Mouse (Mus musculus): ENCODE data around the gene Exosc2. TPM values are rescaled to one million over a fixed set of nuclear protein-coding genes. Genes with fewer than 3 reads are reported as not detected.
A peak's percentile ranks its signal among the peaks of the same experiment; 100 is the strongest.
"Not testable (repeated sequence)": the region's sequence is repeated elsewhere in the genome, so short reads cannot be mapped to it uniquely, and the experiment has no call there.

Exosc2 gene
- polyA plus RNA-seq, 1 experiment = 8.3 TPM

DNA sequence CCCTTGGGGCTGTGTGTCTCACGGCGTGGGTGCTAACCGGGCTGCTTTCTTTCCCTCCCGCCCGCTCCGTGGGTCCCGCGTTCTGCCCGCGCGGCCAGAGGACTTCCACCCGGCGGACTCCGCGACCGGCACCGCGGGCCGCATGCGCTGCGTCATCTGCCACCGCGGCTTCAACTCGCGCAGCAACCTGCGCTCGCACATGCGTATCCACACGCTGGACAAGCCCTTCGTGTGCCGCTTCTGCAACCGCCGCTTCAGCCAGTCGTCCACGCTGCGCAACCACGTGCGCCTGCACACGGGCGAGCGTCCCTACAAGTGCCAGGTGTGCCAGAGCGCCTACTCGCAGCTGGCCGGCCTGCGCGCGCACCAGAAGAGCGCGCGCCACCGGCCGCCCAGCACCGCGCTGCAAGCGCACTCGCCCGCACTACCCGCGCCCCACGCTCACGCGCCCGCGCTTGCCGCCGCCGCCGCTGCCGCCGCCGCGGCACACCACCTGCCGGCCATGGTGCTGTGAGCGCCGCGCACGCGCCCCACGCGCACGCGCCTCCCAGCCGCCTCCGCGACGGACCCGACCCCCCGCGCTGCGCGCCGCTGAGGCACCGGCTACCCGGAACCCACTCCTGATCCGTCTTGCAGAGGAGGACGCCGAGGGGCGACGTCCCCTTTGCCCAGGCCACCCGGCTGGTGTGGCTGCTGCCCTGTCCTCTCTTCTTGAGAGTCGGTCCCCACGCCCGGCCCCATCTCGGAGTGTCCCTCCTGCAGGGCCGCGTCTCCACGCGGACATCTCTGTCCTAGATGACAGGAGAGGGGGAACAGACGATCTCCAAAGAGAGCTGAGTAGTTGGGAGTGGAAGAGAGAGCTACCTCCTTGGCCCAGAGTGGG is 16.3 kb upstream of the Exosc2 start:
- H3K27ac ChIP-seq (replicated peaks; ENCODE audit: low read depth, low read length) = no peak overlapping the region
- 0 out of 2 replicates have a peak, but pooled peaks cover 2% of the 10 kb centered on the region for H3K4me1 ChIP-seq (ENCODE audit: control insufficient read depth, insufficient read depth, insufficient read length, low read length)
- H3K4me3 ChIP-seq (ENCODE audit: insufficient read depth, low read depth, low read length) = peak overlapping the region; percentile 24

- Histone ChIP-seq H3K4me1 (ENCODE audit: control insufficient read depth, insufficient read depth, insufficient read length, low read length) (0 out of 2 replicates have a peak, but pooled peaks cover 2% of the 10 kb centered on the region), H3K27ac (replicated peaks; ENCODE audit: low read depth, low read length) (no peak overlapping the region), H3K4me3 (ENCODE audit: insufficient read depth, low read depth, low read length) (no peak overlapping the region)
Observed at GRCm38 (mm10) chr2:31654854-31655559, 15.5 kb upstream of the Exosc2 start.

DNA sequence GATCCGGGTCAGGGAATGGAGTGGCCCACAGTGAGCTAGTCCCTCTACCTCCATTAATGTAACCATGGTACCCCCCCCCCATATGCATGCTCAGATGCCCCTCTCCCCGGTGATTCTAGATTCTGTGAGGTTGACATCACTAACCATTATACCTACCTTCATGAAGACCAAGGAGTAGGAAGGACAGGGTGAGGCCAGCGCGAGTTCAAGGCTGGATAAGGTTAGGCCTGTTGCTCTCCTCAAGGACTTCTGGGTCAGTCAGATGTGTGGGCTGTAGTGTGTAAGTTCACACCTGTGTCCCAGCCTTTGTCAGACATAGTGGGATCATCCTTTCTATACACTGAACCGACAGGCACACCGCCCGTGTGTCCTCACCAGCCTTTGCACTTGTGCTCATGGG is 14.1 kb upstream of the Exosc2 start:
- H3K27ac ChIP-seq (replicated peaks; ENCODE audit: low read depth, low read length) = no peak overlapping the region
- H3K4me1 ChIP-seq (ENCODE audit: control insufficient read depth, insufficient read depth, insufficient read length, low read length) = 0 out of 2 replicates have a peak, but pooled peaks cover 2% of the 10 kb centered on the region
- no peak overlapping the region for H3K4me3 ChIP-seq (ENCODE audit: insufficient read depth, low read depth, low read length)

GRCm38 (mm10) chr2:31662939-31663803 is 7.3 kb upstream of the Exosc2 start:
- Histone ChIP-seq H3K4me1 (ENCODE audit: control insufficient read depth, insufficient read depth, insufficient read length, low read length) (no peaks in the 10 kb centered on the region), H3K4me3 (ENCODE audit: insufficient read depth, low read depth, low read length) (no peak overlapping the region), H3K27ac (replicated peaks; ENCODE audit: low read depth, low read length) (no peak overlapping the region)

DNA sequence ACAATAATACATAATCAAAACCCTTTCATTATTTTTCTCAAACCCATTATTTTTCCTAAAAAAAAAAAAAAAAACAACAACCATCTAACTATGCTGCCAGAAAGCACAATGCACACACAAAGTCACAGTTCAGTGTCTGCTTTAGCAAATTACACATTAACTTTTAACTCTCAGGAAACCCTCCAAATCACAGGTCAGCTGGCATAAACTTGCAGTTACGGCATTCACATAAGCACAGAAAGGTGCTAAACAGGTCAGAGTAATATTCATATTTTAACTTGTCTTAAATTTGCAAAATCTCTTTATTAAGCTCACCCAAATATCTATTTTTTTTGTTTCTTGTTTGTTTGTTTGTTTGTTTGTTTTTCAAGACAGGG is 6.7 kb upstream of the Exosc2 start:
- H3K27ac ChIP-seq (replicated peaks; ENCODE audit: low read depth, low read length) = no peak overlapping the region
- no peaks in the 10 kb centered on the region for H3K4me1 ChIP-seq (ENCODE audit: control insufficient read depth, insufficient read depth, insufficient read length, low read length)
- H3K4me3 ChIP-seq (ENCODE audit: insufficient read depth, low read depth, low read length) = no peak overlapping the region

DNA sequence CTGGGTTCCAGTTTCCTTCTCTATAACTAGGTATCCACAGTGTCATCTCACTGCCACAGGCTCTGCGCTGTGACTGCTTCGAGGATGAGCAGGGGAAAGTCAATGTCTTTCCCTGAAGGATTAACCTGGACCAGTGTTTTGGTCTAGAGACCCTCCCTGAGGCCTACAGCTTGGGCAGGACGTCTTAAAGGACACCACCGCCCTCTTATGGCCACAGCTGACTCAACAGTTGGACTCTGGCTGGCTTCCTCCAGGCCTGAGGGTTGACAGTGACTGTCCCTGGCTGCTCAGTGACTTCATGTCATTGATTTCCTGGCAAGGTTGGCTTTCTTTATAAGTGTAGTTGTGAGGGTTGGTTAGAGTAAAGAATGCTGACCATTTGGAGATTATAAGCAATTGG is 3.2 kb upstream of the Exosc2 start:
- Histone ChIP-seq H3K4me3 (ENCODE audit: insufficient read depth, low read depth, low read length) (no peak overlapping the region), H3K27ac (replicated peaks; ENCODE audit: low read depth, low read length) (no peak overlapping the region), H3K4me1 (ENCODE audit: control insufficient read depth, insufficient read depth, insufficient read length, low read length) (no peaks in the 10 kb centered on the region)

GRCm38 (mm10) chr2:31678641-31679040 is 8.1 kb downstream of the Exosc2 start:
- Histone ChIP-seq H3K27ac (replicated peaks; ENCODE audit: low read depth, low read length) (no peak overlapping the region), H3K4me3 (ENCODE audit: insufficient read depth, low read depth, low read length) (no peak overlapping the region), H3K4me1 (ENCODE audit: control insufficient read depth, insufficient read depth, insufficient read length, low read length) (no peaks in the 10 kb centered on the region)

- H3K4me3 ChIP-seq (ENCODE audit: insufficient read depth, low read depth, low read length); H3K4me1 ChIP-seq (ENCODE audit: control insufficient read depth, insufficient read depth, insufficient read length, low read length); H3K27ac ChIP-seq (replicated peaks; ENCODE audit: low read depth, low read length): not testable (repeated sequence)
Observed at GRCm38 (mm10) chr2:31681051-31681707, 10.7 kb downstream of the Exosc2 start.

DNA sequence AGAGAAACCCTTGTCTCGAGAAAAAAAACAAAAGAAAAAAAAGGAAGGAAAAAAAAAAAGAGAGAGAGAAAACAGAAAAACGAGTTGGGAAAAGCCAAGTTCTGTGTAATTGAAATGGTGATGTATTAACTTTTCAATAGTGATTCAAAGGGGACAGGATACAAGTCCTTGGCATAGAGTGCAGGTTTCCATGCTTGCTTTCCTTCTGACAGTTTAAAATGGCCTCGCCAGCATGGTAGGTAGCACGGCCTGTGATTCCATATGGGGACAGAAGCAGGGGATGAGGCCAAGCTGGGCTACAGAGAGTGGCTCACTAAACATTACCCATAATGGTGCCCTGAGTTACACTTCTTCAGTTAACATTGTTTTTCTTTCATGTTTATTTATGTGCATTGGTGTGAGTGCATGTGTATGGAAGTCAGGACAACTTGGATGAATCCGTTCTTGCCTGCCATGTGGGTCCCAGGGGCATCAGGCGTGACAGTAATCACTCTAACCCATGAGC is 11.3 kb downstream of the Exosc2 start:
- H3K4me1 ChIP-seq (ENCODE audit: control insufficient read depth, insufficient read depth, insufficient read length, low read length) = no peaks in the 10 kb centered on the region
- H3K4me3 ChIP-seq (ENCODE audit: insufficient read depth, low read depth, low read length) = no peak overlapping the region
- H3K27ac ChIP-seq (replicated peaks; ENCODE audit: low read depth, low read length) = no peak overlapping the region

GRCm38 (mm10) chr2:31683666-31684065 is 13.2 kb downstream of the Exosc2 start:
- Histone ChIP-seq H3K4me1 (ENCODE audit: control insufficient read depth, insufficient read depth, insufficient read length, low read length) (no peaks in the 10 kb centered on the region), H3K27ac (replicated peaks; ENCODE audit: low read depth, low read length) (no peak overlapping the region), H3K4me3 (ENCODE audit: insufficient read depth, low read depth, low read length) (no peak overlapping the region)

DNA sequence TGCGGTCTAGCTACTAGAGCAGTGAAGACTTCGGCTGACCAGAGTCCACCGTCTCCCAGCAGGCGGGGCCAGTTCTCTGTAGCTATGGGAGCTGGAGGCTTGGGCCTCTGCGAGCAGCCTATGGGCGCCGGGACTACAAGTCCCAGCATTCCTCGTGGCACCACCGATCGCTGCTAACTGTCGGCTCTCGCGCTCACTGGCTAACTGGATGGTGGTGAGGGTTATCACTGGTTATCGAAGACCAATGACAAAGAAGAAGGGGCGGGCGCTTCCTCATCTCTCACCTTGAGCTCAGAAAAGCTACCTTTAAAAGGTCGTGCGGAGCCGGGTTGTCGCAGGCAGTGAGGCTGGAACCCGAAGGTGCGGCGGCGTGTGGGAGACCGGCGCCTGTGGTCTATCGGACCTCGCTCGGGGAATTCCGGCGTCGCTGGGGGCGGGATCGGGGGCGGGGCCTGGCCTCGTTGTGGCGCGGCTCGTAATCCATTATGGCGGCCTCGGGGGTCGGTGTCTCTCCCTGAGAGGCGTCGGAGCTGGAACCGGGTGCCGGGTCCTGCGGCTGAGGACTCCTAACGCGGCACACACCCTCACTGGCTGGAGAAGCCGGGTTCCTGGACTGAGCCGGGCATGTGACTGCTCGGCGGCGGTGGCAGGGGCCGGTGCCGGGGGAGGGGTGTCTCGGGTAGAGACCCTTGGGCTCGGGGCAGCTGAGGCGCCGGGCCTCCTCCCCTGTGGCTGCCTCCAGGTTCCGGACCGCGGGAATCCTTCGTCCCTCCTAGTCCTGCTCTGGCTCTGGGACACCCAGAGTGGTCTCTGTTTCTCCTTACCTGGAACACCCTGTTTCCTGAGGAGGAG is 17.8 kb downstream of the Exosc2 start, which contains the start of gene Abl1:
Gene Abl1 (plus strand): TSS at position 303 of the 852 bp plus-strand sequence.
- Histone ChIP-seq H3K4me1 (ENCODE audit: control insufficient read depth, insufficient read depth, insufficient read length, low read length) (peaks cover 14% of the 10 kb centered on the region; the same call in 1 of the 2 replicates), H3K4me3 (ENCODE audit: insufficient read depth, low read depth, low read length) (peak within 1 kb of the TSS; percentile 91), H3K27ac (replicated peaks; ENCODE audit: low read depth, low read length) (peak within 1 kb of the TSS; percentile 94)

- H3K4me3 ChIP-seq (ENCODE audit: insufficient read depth, low read depth, low read length) = peak overlapping the region; percentile 91
- H3K27ac ChIP-seq (replicated peaks; ENCODE audit: low read depth, low read length) = peak overlapping the region; percentile 43
- H3K4me1 ChIP-seq (ENCODE audit: control insufficient read depth, insufficient read depth, insufficient read length, low read length) = peaks cover 14% of the 10 kb centered on the region; the same call in 1 of the 2 replicates
Observed at GRCm38 (mm10) chr2:31689045-31689444, 18.5 kb downstream of the Exosc2 start.

GRCm38 (mm10) chr2:31690063-31690462 is 19.5 kb downstream of the Exosc2 start:
- Histone ChIP-seq H3K4me1 (ENCODE audit: control insufficient read depth, insufficient read depth, insufficient read length, low read length) (peaks cover 14% of the 10 kb centered on the region; the same call in 1 of the 2 replicates), H3K4me3 (ENCODE audit: insufficient read depth, low read depth, low read length) (peak overlapping the region; percentile 91; the same call in 1 of the 2 replicates), H3K27ac (replicated peaks; ENCODE audit: low read depth, low read length) (no peak overlapping the region)
